Mouse (Mus musculus) megakaryocyte-erythroid progenitor cell, adult 5 weeks (primary cell): ENCODE results near the gene Olfr728. TPM values are rescaled to one million over a fixed set of nuclear protein-coding genes. Genes with fewer than 3 reads are reported as not detected.

Experiments
- polyA plus RNA-seq: library from polyadenylated mRNA; stranded (reverse); fragments of >175 nt; gene quantifications from 2 replicates; pipeline ENCODE4 v1.2.3, GENCODE M21; 2012

Gene Olfr728
- polyA plus RNA-seq = not detected in 2 replicates

DNA sequence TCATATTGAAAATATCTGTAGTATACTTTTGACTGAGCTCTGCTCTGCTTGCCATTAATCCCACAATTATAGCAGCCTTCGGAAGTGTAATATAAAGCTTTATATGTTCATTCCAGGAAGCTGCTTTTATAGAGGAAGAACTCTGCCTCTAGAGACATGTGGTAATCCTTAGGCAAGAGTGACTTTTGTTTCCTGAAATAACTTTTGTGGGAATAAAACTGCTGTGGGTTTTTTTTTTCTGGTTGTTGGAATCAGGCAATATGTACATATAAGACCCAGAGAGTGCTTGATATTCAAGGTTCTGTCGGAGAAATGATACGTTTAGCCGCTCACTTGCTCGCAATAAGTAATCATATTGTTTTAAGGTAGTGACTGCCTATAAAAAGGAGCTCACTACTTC lies at the start of gene Olfr728:
TSS of gene Olfr728 (minus strand) at position 101 of the 400 bp plus-strand sequence.

GRCm38 (mm10) chr14:50188098-50188497 lies 45.6 kb upstream of the Olfr728 start, which contains the start of gene Olfr730:
TSS of gene Olfr730 (minus strand) at chr14:50188198.

DNA sequence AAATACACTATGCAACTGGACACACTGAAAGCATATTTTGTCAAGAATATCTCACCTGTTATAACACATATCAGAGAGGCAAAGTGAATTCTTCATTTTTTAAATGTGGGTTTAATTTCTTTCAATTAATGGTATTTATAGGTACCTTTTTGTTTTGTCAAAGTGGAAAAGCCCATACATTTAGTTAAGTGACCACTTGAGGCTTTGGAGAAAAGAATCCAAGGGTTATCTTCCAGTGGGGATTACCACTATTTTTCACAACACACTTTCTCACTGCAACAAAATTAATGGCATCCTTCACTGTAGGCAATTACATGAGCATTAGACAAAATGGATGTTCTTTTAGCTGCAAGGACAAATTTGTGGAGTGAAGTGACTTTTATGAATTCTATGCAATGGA lies 10.3 kb upstream of the Olfr728 start, which contains the start of gene Olfr729:
TSS of gene Olfr729 (minus strand) at position 101 of the 400 bp plus-strand sequence.

DNA sequence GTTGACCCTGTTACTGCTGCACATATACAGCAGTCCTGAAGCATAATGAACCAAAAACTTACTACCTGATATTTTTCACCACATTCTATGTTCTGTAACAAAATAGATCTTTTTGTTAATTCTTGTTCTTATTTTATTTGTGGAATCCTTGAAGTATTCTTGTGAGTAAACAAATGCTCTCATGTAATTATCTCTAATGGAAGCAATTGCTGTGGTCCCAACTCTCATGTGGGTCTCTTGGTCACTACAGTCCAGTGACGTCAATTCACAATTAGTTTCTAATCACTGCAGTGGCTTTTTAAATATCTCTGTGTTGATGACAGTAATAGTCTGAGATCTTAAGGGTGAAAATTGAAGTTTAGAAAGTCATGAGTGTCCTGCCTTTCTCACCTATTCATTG lies 19.6 kb downstream of the Olfr728 start, which contains the start of gene Olfr727:
TSS of gene Olfr727 (plus strand) at position 301 of the 400 bp plus-strand sequence.

DNA sequence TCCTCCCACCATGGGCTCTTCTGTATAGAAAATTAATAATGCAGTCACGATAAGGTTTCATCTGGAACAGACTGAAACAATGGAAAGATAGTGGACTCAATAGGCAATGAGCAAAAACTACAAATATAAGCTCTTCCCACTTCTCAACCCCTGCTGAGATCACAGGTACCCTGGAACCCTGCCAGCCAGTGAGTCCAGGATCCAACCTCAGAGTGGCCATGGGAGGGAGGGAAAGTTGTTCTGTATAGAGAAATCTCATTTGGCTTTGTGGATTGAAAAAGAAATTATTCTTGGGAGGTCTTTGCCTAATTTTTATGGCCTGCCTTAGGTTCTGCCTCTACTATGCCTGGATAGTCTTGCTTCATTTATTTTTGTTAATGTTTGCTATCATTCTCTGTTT lies 51.6 kb downstream of the Olfr728 start, which contains the start of gene Olfr726:
TSS of gene Olfr726 (minus strand) at position 101 of the 400 bp plus-strand sequence.

Other genes with a start within 250 kb of the Olfr728 start
- gene Olfr722, start 240.7 kb downstream of the Olfr728 start, polyA plus RNA-seq = not detected in 2 replicates
- not detected in 2 replicates for gene Olfr723, start 210.9 kb downstream of the Olfr728 start, polyA plus RNA-seq
- not detected in 2 replicates for gene Olfr724, start 179.4 kb downstream of the Olfr728 start, polyA plus RNA-seq
- gene Olfr725, start 102.3 kb downstream of the Olfr728 start, polyA plus RNA-seq = not detected in 2 replicates
- gene Olfr726, start 51.7 kb downstream of the Olfr728 start, polyA plus RNA-seq = not detected in 2 replicates
- not detected in 2 replicates for gene Olfr727, start 19.5 kb downstream of the Olfr728 start, polyA plus RNA-seq
- gene Olfr729, start 10.2 kb upstream of the Olfr728 start, polyA plus RNA-seq = not detected in 2 replicates
- not detected in 2 replicates for gene Olfr730, start 45.5 kb upstream of the Olfr728 start, polyA plus RNA-seq
- not detected in 2 replicates for gene Olfr731, start 99.2 kb upstream of the Olfr728 start, polyA plus RNA-seq
- not detected in 2 replicates for gene Olfr732, start 141.5 kb upstream of the Olfr728 start, polyA plus RNA-seq
- not detected in 2 replicates for gene Olfr733, start 158.8 kb upstream of the Olfr728 start, polyA plus RNA-seq
- not detected in 2 replicates for gene Olfr734, start 184.1 kb upstream of the Olfr728 start, polyA plus RNA-seq
- gene Olfr735, start 206.2 kb upstream of the Olfr728 start, polyA plus RNA-seq = not detected in 2 replicates
- not detected in 2 replicates for gene Tlr11, start 215.2 kb upstream of the Olfr728 start, polyA plus RNA-seq
- gene Olfr736, start 238.5 kb upstream of the Olfr728 start, polyA plus RNA-seq = not detected in 2 replicates